Mouse (Mus musculus) kidney, adult 2 months (tissue): ENCODE measurements around the gene Nr1h3.

Source experiments
- CTCF ChIP-seq: fragments of 200-500 bp; conservative IDR thresholded peaks from 2 replicates; pipeline ENCODE4 v1.5.1; 2011; ENCODE audit warnings: low read depth, mild to moderate bottlenecking, control low read depth, low read length, moderate library complexity, mixed read lengths; ENCODE audit not compliant: insufficient read depth, insufficient read length
- POLR2A ChIP-seq: fragments of 200-500 bp; IDR thresholded peaks from one replicate; pipeline ENCODE4 v1.6.1; 2011; ENCODE audit warnings: low read depth, low read length, control low read depth

DNA sequence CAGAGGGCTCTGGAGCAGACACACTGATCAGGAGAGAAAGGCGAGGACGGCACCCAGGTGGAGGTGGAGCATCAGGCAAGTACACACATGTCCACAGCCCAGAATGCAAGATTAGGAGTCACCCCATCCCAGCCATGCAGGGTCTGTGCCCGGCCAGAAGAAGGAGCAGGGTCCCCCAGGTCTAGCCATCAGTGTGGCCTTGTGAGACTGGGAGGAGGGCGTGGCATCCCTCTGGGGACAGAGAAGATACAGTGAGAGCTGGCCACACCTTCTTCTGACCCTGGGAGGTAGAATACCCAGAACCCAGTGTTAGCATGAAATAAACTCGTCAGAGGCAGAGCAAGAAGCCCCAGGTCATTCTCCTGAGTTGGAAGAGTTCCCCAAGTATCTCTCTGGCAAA, 63.3 kb downstream of the Nr1h3 start:
- TF ChIP-seq CTCF (no peak), POLR2A (no peak)
